Mouse (Mus musculus) frontal cortex, adult 2 months (tissue): Measurements from ENCODE around the gene Mmel1. TPM values are rescaled to one million over a fixed set of nuclear protein-coding genes. Genes with fewer than 3 reads are reported as not detected.

Source experiments
- DNase-seq, 2 experiments: peaks; one replicate each; pipeline ENCODE4 v3.0.0; 2022; ENCODE audit warnings: low spot score in 1 of 2; ENCODE audit errors: extremely low spot score in 1 of 2
- polyA plus RNA-seq: library from polyadenylated mRNA; depleted of rRNA; stranded (reverse); fragments of >200 nt; gene quantifications from 2 replicates; pipeline ENCODE4 v1.2.3, GENCODE M21; 2012; rRNA removed

Gene Mmel1
- polyA plus RNA-seq, 1 experiment, result 0.52 TPM

DNA sequence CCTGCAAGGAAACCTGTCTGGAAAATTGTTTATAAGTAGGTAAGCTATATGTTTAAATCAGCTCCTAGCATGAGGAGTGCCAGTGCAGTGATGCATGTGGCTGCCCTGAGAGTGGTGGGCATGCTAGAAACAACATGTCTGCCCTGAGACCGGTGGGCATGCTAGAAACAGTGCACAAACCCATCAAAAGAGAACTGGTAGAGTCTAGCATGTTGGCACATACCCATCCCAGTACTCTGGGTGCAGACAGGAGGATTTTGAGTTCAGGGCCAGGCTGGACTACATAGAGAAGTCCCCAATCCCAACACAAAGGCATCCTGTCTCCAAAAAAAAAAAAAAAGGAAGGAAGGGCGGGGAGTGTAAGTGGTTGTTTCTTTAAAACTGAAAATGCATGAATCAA, 65.4 kb downstream of the Mmel1 start:
- no peak for DNase-seq

- no peak for DNase-seq
Measured at GRCm38 (mm10) chr4:154935788-154936187, 66.4 kb downstream of the Mmel1 start.

- no peak for DNase-seq
Measured at GRCm38 (mm10) chr4:154936542-154937255, 67.3 kb downstream of the Mmel1 start.

GRCm38 (mm10) chr4:154937746-154938145, 68.4 kb downstream of the Mmel1 start:
- no peak for DNase-seq

- no peak for DNase-seq
Measured at GRCm38 (mm10) chr4:154940156-154940555, 70.8 kb downstream of the Mmel1 start.

GRCm38 (mm10) chr4:154941831-154942230, 72.4 kb downstream of the Mmel1 start:
- DNase-seq, result no peak

DNA sequence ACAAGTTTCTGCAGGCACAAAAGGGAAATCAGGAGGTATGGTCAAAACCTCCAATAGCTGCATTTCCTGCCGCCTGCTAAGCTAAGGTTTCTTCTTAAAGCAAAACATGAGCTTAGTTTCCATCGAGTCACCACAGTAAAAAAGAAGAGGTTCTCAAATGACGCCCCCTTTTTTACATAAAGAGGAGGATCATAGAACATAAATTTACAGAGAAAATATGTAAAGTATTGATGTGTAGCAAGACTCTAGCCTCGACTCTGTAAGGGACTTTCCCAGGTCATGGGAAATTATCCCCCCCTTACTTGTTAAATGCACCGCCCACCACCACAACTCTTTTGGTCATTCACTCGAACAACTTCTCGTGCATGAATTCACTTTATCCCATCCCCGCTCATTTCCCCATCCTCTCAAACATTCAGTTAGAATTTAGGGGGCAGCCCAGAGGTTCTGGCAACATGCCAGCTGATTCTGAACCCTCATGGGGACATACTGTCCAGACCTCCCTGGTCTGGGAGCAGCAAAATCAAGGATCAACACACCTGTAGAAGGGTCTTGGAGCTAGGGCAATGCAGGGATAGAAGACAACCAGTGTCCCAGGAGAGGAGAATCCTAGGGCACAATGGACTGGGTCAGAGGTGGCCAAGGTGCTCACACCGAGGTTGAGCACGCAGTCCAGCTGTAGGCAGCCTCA, 73.4 kb downstream of the Mmel1 start:
- DNase-seq, result no peak

GRCm38 (mm10) chr4:154943323-154944039, 74.1 kb downstream of the Mmel1 start:
- no peak for DNase-seq

DNA sequence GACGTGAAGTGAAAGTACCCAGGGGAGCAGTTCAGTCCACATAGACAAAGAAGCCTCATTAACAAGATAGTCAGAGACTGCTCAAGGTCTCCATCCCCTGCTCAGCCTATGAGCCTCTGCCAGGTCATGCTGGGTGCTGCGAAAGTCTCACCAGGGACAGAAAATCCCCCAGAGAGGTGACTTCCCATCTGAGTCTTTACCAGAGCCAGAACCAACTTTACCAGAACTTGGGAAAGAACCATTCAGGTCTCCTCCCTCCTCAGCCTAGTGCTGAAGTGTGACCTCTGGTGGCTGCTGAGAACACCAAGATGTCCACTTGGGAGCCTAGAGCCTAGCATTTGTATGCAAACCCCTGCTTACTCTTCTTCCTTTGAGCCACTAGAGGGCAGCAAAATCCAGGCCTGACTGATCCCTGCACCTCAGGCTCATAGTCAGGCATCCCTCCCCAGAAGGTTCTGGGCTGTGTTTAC, 74.8 kb downstream of the Mmel1 start:
- DNase-seq, result peak; percentile 81 to 90

Other genes with a start within 250 kb of the Mmel1 start
- 5.0 and 5.4 TPM in 2 replicates for gene Prdm16, start 232.7 kb upstream of the Mmel1 start, polyA plus RNA-seq
- not detected in 2 replicates for gene Actrt2, start 201.7 kb upstream of the Mmel1 start, polyA plus RNA-seq
- 2.1 and 2.3 TPM in 2 replicates for gene Ttc34, start 32.1 kb upstream of the Mmel1 start, polyA plus RNA-seq
- 121 and 126 TPM in 2 replicates for gene Fam213b, start 29.6 kb downstream of the Mmel1 start, polyA plus RNA-seq
- gene Tnfrsf14, start 59.0 kb downstream of the Mmel1 start, polyA plus RNA-seq, result 1.7 and 1.9 TPM in 2 replicates
- 45.3 and 68.8 TPM in 2 replicates for gene Hes5, start 91.3 kb downstream of the Mmel1 start, polyA plus RNA-seq
- 73.0 and 76.7 TPM in 2 replicates for gene Pank4, start 94.5 kb downstream of the Mmel1 start, polyA plus RNA-seq
- gene Plch2, start 187.2 kb downstream of the Mmel1 start, polyA plus RNA-seq, result 89.8 and 98.3 TPM in 2 replicates
- 16.7 and 21.1 TPM in 2 replicates for gene Pex10, start 197.4 kb downstream of the Mmel1 start, polyA plus RNA-seq
- 83.4 and 84.4 TPM in 2 replicates for gene Rer1, start 216.8 kb downstream of the Mmel1 start, polyA plus RNA-seq
- gene Morn1, start 217.0 kb downstream of the Mmel1 start, polyA plus RNA-seq, result 18.6 and 22.0 TPM in 2 replicates